Mouse (Mus musculus): ENCODE measurements around the gene Clybl. TPM values are rescaled to one million over a fixed set of nuclear protein-coding genes. Genes with fewer than 3 reads are reported as not detected.

Gene Clybl
- total and polyA plus RNA-seq, 3 experiments, result 13.4 to 36.6 TPM; not detected in 1

GRCm38 (mm10) chr14:122427204-122427560, 245.7 kb downstream of the Clybl start:
- H3K27ac ChIP-seq (ENCODE audit: control insufficient read depth, low read depth, low read length), result no peak overlapping the region
- DNase-seq (ENCODE audit: low read depth, low spot score), result no peak
- peaks cover 0 to under 1% of the 10 kb centered on the region in 2 experiments; a peak in 3 of 4 replicates for H3K4me1 ChIP-seq (ENCODE audit: control insufficient read depth in 1 of 2, insufficient read depth in 2 of 2, low read length in 2 of 2)
- no peaks in the 10 kb centered on the region for H3K79me2 ChIP-seq (ENCODE audit: control insufficient read depth, insufficient read depth, low read length, poor library complexity)
- H3K4me3 ChIP-seq (ENCODE audit: control insufficient read depth in 1 of 2, insufficient read depth in 1 of 2, low read depth in 2 of 2, low read length in 2 of 2), result no peak overlapping the region
- peaks cover 0 to 3% of the 10 kb centered on the region in 2 experiments; a peak in 1 of 4 replicates for H3K36me3 ChIP-seq (ENCODE audit: control insufficient read depth in 1 of 2, insufficient read depth in 2 of 2, low read length in 2 of 2)
- H3K27me3 ChIP-seq (ENCODE audit: control insufficient read depth in 1 of 2, insufficient read depth in 2 of 2, low read length in 2 of 2), result no peaks in the 10 kb centered on the region
- H3K9ac ChIP-seq (ENCODE audit: control insufficient read depth, low read depth, low read length, poor library complexity, severe bottlenecking), result no peak overlapping the region
- no peaks in the 10 kb centered on the region for H3K9me3 ChIP-seq (replicated peaks; ENCODE audit: insufficient read depth, low read length)
- TF ChIP-seq MYB (IDR thresholded peaks at IDR 0.05; ENCODE audit: low read depth, low read length) (no peak), USF2 (IDR thresholded peaks at IDR 0.05; ENCODE audit: borderline replicate concordance in 1 of 2, insufficient read depth in 1 of 2, low read depth in 1 of 2, low read length in 2 of 2) (no peak), EP300 (IDR thresholded peaks at IDR 0.05; ENCODE audit: low read depth in 1 of 2, low read length in 2 of 2) (no peak), POLR2AphosphoS5 (IDR thresholded peaks at IDR 0.05; ENCODE audit: borderline replicate concordance, low read depth, low read length) (no peak), MAFK (IDR thresholded peaks at IDR 0.05; ENCODE audit: borderline replicate concordance, low read depth, low read length) (no peak), MEF2A (IDR thresholded peaks at IDR 0.05; ENCODE audit: extremely low read depth, insufficient replicate concordance, low read depth, low read length, poor library complexity, severe bottlenecking) (no peak), POLR2AphosphoS2 (IDR thresholded peaks at IDR 0.05; ENCODE audit: low read length) (no peak), CHD1 (IDR thresholded peaks at IDR 0.05; ENCODE audit: low read depth, low read length) (no peak), CHD2 (IDR thresholded peaks at IDR 0.05; ENCODE audit: low read length) (no peak), TBP (IDR thresholded peaks at IDR 0.05; ENCODE audit: low read depth, low read length) (no peak), ZKSCAN1 (IDR thresholded peaks at IDR 0.05; ENCODE audit: low read depth, low read length) (no peak), RAD21 (IDR thresholded peaks at IDR 0.05; ENCODE audit: low read depth, low read length) (no peak), CTCF (IDR thresholded peaks at IDR 0.05 in 2 of 3, conservative IDR thresholded peaks at IDR 0.05 in 1 of 3; ENCODE audit: control insufficient read depth in 1 of 3, insufficient read depth in 1 of 3, low read depth in 2 of 3, low read length in 3 of 3, poor library complexity in 1 of 3, severe bottlenecking in 1 of 3) (no peak), POLR2A (IDR thresholded peaks at IDR 0.05; ENCODE audit: control insufficient read depth in 1 of 2, insufficient read depth in 1 of 2, low read depth in 1 of 2, low read length in 2 of 2, poor library complexity in 1 of 2) (no peak), MAZ (IDR thresholded peaks at IDR 0.05; ENCODE audit: low read depth, low read length) (no peak), USF1 (IDR thresholded peaks at IDR 0.05; ENCODE audit: low read depth, low read length) (no peak), RCOR1 (IDR thresholded peaks at IDR 0.05; ENCODE audit: low read depth, low read length) (no peak), NRF1 (IDR thresholded peaks at IDR 0.05; ENCODE audit: insufficient read depth, low read depth, low read length, poor library complexity, severe bottlenecking) (no peak)

- Histone ChIP-seq H3K27me3 (ENCODE audit: control insufficient read depth in 1 of 2, insufficient read depth in 2 of 2, low read length in 2 of 2) (no peaks in the 10 kb centered on the region), H3K4me1 (ENCODE audit: control insufficient read depth in 1 of 2, insufficient read depth in 2 of 2, low read length in 2 of 2) (peaks cover 0 to 4% of the 10 kb centered on the region in 2 experiments; a peak in 3 of 4 replicates), H3K9ac (ENCODE audit: control insufficient read depth, low read depth, low read length, poor library complexity, severe bottlenecking) (no peak overlapping the region), H3K79me2 (ENCODE audit: control insufficient read depth, insufficient read depth, low read length, poor library complexity) (no peaks in the 10 kb centered on the region), H3K9me3 (replicated peaks; ENCODE audit: insufficient read depth, low read length) (no peaks in the 10 kb centered on the region), H3K4me3 (ENCODE audit: control insufficient read depth in 1 of 2, insufficient read depth in 1 of 2, low read depth in 2 of 2, low read length in 2 of 2) (no peak overlapping the region), H3K36me3 (ENCODE audit: control insufficient read depth in 1 of 2, insufficient read depth in 2 of 2, low read length in 2 of 2) (peaks cover 0 to 5% of the 10 kb centered on the region in 2 experiments; a peak in 2 of 4 replicates), H3K27ac (ENCODE audit: control insufficient read depth, low read depth, low read length) (no peak overlapping the region)
- no peak for DNase-seq (ENCODE audit: low read depth, low spot score)
- no peak for TF ChIP-seq TBP (IDR thresholded peaks at IDR 0.05; ENCODE audit: low read depth, low read length)
- no peak for TF ChIP-seq GABPA (IDR thresholded peaks at IDR 0.05; ENCODE audit: low read depth, low read length)
- TF ChIP-seq POLR2AphosphoS2 (IDR thresholded peaks at IDR 0.05; ENCODE audit: low read length), result no peak
- no peak for TF ChIP-seq CHD1 (IDR thresholded peaks at IDR 0.05; ENCODE audit: low read depth, low read length)
- TF ChIP-seq USF1 (IDR thresholded peaks at IDR 0.05; ENCODE audit: low read depth, low read length), result no peak
- TF ChIP-seq ETS1 (IDR thresholded peaks at IDR 0.05; ENCODE audit: low read depth, low read length), result no peak
- no peak for TF ChIP-seq UBTF (IDR thresholded peaks at IDR 0.05; ENCODE audit: borderline replicate concordance, insufficient read depth, low read depth, low read length)
- TF ChIP-seq POLR2AphosphoS5 (IDR thresholded peaks at IDR 0.05; ENCODE audit: borderline replicate concordance, low read depth, low read length), result no peak
- no peak for TF ChIP-seq CHD2 (IDR thresholded peaks at IDR 0.05; ENCODE audit: low read length)
- no peak for TF ChIP-seq RCOR1 (IDR thresholded peaks at IDR 0.05; ENCODE audit: low read depth, low read length)
- no peak for TF ChIP-seq MAZ (IDR thresholded peaks at IDR 0.05; ENCODE audit: low read depth, low read length)
- TF ChIP-seq USF2 (IDR thresholded peaks at IDR 0.05; ENCODE audit: borderline replicate concordance in 1 of 2, insufficient read depth in 1 of 2, low read depth in 1 of 2, low read length in 2 of 2), result no peak
- no peak for TF ChIP-seq CTCF (IDR thresholded peaks at IDR 0.05 in 2 of 3, conservative IDR thresholded peaks at IDR 0.05 in 1 of 3; ENCODE audit: control insufficient read depth in 1 of 3, insufficient read depth in 1 of 3, low read depth in 2 of 3, low read length in 3 of 3, poor library complexity in 1 of 3, severe bottlenecking in 1 of 3)
- no peak for TF ChIP-seq JUND (IDR thresholded peaks at IDR 0.05; ENCODE audit: low read depth, low read length)
- TF ChIP-seq MYB (IDR thresholded peaks at IDR 0.05; ENCODE audit: low read depth, low read length), result no peak
- no peak for TF ChIP-seq ZNF384 (IDR thresholded peaks at IDR 0.05; ENCODE audit: low read depth, low read length)
Measured at GRCm38 (mm10) chr14:122427654-122428053, 246.2 kb downstream of the Clybl start.
